Mouse (Mus musculus) stomach, embryonic 16.5 days (tissue): ENCODE measurements around the gene Wfdc11. TPM values are rescaled to one million over a fixed set of nuclear protein-coding genes. Genes with fewer than 3 reads are reported as not detected.
"Not testable (repeated sequence)": the region's sequence is repeated elsewhere in the genome, so short reads cannot be mapped to it uniquely, and the experiment has no call there.

Source experiments
- ATAC-seq: fragments of 200-750 bp; cut with Nextera tagmentation; 2 replicates; pipeline ENCODE4 v1.8.0; 2017; ENCODE audit warnings: moderate number of reproducible peaks, moderate TSS enrichment; ENCODE audit not compliant: insufficient read depth, low FRiP score
- H3K27ac ChIP-seq: fragments of 300-500 bp; sonication (generic); 2 replicates; pipeline ENCODE4 v1.5.1; 2014; ENCODE audit warnings: low read length
- H3K27me3 ChIP-seq: fragments of 300-500 bp; sonication (generic); 2 replicates; pipeline ENCODE4 v1.6.1; 2014; ENCODE audit warnings: low read length, control low read depth, mixed read lengths; ENCODE audit not compliant: control insufficient read depth, insufficient read depth
- H3K36me3 ChIP-seq: fragments of 300-500 bp; sonication (generic); 2 replicates; pipeline ENCODE4 v1.6.1; 2014; ENCODE audit warnings: low read length; ENCODE audit not compliant: control insufficient read depth, insufficient read depth
- H3K4me1 ChIP-seq: fragments of 300-500 bp; sonication (generic); 2 replicates; pipeline ENCODE4 v1.6.1; 2014; ENCODE audit warnings: low read length, control low read depth, mixed read lengths; ENCODE audit not compliant: control insufficient read depth, insufficient read depth
- H3K4me2 ChIP-seq: fragments of 300-500 bp; sonication (generic); 2 replicates; pipeline ENCODE4 v1.6.1; 2014; ENCODE audit warnings: low read depth, low read length, mixed read lengths
- H3K4me3 ChIP-seq: fragments of 300-500 bp; sonication (generic); replicated peaks from 2 replicates; pipeline ENCODE4 v1.5.1; 2014; ENCODE audit warnings: mild to moderate bottlenecking, low read length
- H3K9ac ChIP-seq: fragments of 300-500 bp; sonication (generic); 2 replicates; pipeline ENCODE4 v1.6.1; 2014; ENCODE audit warnings: low read length
- H3K9me3 ChIP-seq: fragments of 300-500 bp; sonication (generic); replicated peaks from 2 replicates; pipeline ENCODE4 v1.6.1; 2016; ENCODE audit warnings: low read length, control low read depth; ENCODE audit not compliant: control insufficient read depth
- WGBS: fragments of 180-500 bp; shearing (Covaris S2); extraction: QIAGEN DNeasy Blood & Tissue Kit; methylation state at CpG from one replicate; pipeline ENCODE4 v1.1.7; 2014; 5-methylcytosine and 5-hydroxymethylcytosine counted together
- polyA plus RNA-seq: library from polyadenylated mRNA; unstranded; fragments of >200 nt; fragmentation: Nextera tagmentation; extraction: Ambion mirVana; gene quantifications from 2 replicates; pipeline ENCODE4 v1.2.1, GENCODE M21; 2015

Wfdc11 gene
- not detected in 2 replicates for polyA plus RNA-seq

- Histone ChIP-seq H3K4me2 (no peak within 1 kb of the TSS), H3K4me1 (0 out of 2 replicates have a peak, but pooled peaks cover 4% of the 10 kb centered on the region), H3K9ac (no peak within 1 kb of the TSS), H3K36me3 (no peaks in the 10 kb centered on the region), H3K27me3 (no peaks in the 10 kb centered on the region), H3K27ac (no peak within 1 kb of the TSS), H3K9me3 (0 out of 2 replicates have a peak, but pooled peaks cover 3% of the 10 kb centered on the region), H3K4me3 (no peak within 1 kb of the TSS)
- WGBS = 73% methylated on average over 7 of the region's 7 CpGs
- no peak for ATAC-seq
Observed at GRCm38 (mm10) chr2:164673987-164674386, at the start of gene Wfdc11. TSS of gene Wfdc11 (minus strand) at chr2:164674087.

GRCm38 (mm10) chr2:164723276-164723675 lies 49.4 kb upstream of the Wfdc11 start:
- WGBS = 70% methylated on average over 4 of the region's 4 CpGs
- Histone ChIP-seq H3K36me3 (no peaks in the 10 kb centered on the region), H3K27ac (no peak overlapping the region), H3K4me1 (no peaks in the 10 kb centered on the region), H3K4me2 (no peak overlapping the region), H3K9ac (no peak overlapping the region), H3K4me3 (no peak overlapping the region), H3K9me3 (no peaks in the 10 kb centered on the region), H3K27me3 (no peaks in the 10 kb centered on the region)
- no peak for ATAC-seq

GRCm38 (mm10) chr2:164716194-164716786 lies 42.4 kb upstream of the Wfdc11 start:
- H3K9ac ChIP-seq, H3K4me2 ChIP-seq, H3K36me3 ChIP-seq, H3K9me3 ChIP-seq, H3K27ac ChIP-seq, H3K4me1 ChIP-seq, H3K4me3 ChIP-seq, H3K27me3 ChIP-seq, ATAC-seq: not testable (repeated sequence)
- WGBS = 91% methylated on average over 20 of the region's 23 CpGs

GRCm38 (mm10) chr2:164715005-164715404 lies 41.1 kb upstream of the Wfdc11 start, which contains the start of gene Spint5:
TSS of gene Spint5 (plus strand) at chr2:164715305.
- Histone ChIP-seq H3K4me3 (no peak within 1 kb of the TSS), H3K9ac (no peak within 1 kb of the TSS), H3K4me1 (no peaks in the 10 kb centered on the region), H3K27ac (no peak within 1 kb of the TSS), H3K36me3 (no peaks in the 10 kb centered on the region), H3K9me3 (no peaks in the 10 kb centered on the region), H3K27me3 (no peaks in the 10 kb centered on the region), H3K4me2 (no peak within 1 kb of the TSS)
- WGBS = 77% methylated on average over 6 of the region's 6 CpGs
- no peak for ATAC-seq

GRCm38 (mm10) chr2:164705991-164706390 lies 32.1 kb upstream of the Wfdc11 start:
- Histone ChIP-seq H3K4me3 (no peak overlapping the region), H3K27me3 (no peaks in the 10 kb centered on the region), H3K4me1 (no peaks in the 10 kb centered on the region), H3K36me3 (no peaks in the 10 kb centered on the region), H3K27ac (no peak overlapping the region), H3K4me2 (no peak overlapping the region), H3K9me3 (no peaks in the 10 kb centered on the region), H3K9ac (no peak overlapping the region)
- no peak for ATAC-seq
- 88% methylated on average over 14 of the region's 14 CpGs for WGBS

- Histone ChIP-seq H3K27ac (no peak overlapping the region), H3K27me3 (no peaks in the 10 kb centered on the region), H3K4me3 (no peak overlapping the region), H3K4me1 (no peaks in the 10 kb centered on the region), H3K9ac (no peak overlapping the region), H3K4me2 (no peak overlapping the region), H3K9me3 (no peaks in the 10 kb centered on the region), H3K36me3 (no peaks in the 10 kb centered on the region)
- 91% methylated on average over 6 of the region's 6 CpGs for WGBS
- no peak for ATAC-seq
Observed at GRCm38 (mm10) chr2:164705328-164705727, 31.4 kb upstream of the Wfdc11 start.

GRCm38 (mm10) chr2:164704235-164704634 lies 30.3 kb upstream of the Wfdc11 start:
- 76% methylated on average over 5 of the region's 5 CpGs for WGBS
- no peaks in the 10 kb centered on the region for H3K36me3 ChIP-seq
- no peak overlapping the region for H3K9ac ChIP-seq
- H3K9me3 ChIP-seq = no peaks in the 10 kb centered on the region
- no peaks in the 10 kb centered on the region for H3K27me3 ChIP-seq
- ATAC-seq = no peak
- H3K4me3 ChIP-seq = no peak overlapping the region
- H3K4me2 ChIP-seq = no peak overlapping the region
- no peaks in the 10 kb centered on the region for H3K4me1 ChIP-seq
- no peak overlapping the region for H3K27ac ChIP-seq

GRCm38 (mm10) chr2:164701761-164702160 lies 27.9 kb upstream of the Wfdc11 start:
- no peak for ATAC-seq
- Histone ChIP-seq H3K27ac (no peak overlapping the region), H3K4me1 (no peaks in the 10 kb centered on the region), H3K9me3 (no peaks in the 10 kb centered on the region), H3K27me3 (no peaks in the 10 kb centered on the region), H3K9ac (no peak overlapping the region), H3K4me2 (no peak overlapping the region), H3K4me3 (no peak overlapping the region), H3K36me3 (no peaks in the 10 kb centered on the region)
- WGBS = 82% methylated on average over 5 of the region's 5 CpGs

GRCm38 (mm10) chr2:164700959-164701358 lies 27.1 kb upstream of the Wfdc11 start:
- Histone ChIP-seq H3K4me3 (no peak overlapping the region), H3K4me2 (no peak overlapping the region), H3K27me3 (no peaks in the 10 kb centered on the region), H3K27ac (peak overlapping the region; percentile 21; the same call in 1 of the 2 replicates), H3K4me1 (no peaks in the 10 kb centered on the region), H3K36me3 (no peaks in the 10 kb centered on the region), H3K9me3 (no peaks in the 10 kb centered on the region), H3K9ac (no peak overlapping the region)
- peak; percentile 73 for ATAC-seq
- WGBS = 50% methylated on average over 5 of the region's 5 CpGs
